Mouse (Mus musculus): ENCODE measurements around the gene Hirip3.

DNA sequence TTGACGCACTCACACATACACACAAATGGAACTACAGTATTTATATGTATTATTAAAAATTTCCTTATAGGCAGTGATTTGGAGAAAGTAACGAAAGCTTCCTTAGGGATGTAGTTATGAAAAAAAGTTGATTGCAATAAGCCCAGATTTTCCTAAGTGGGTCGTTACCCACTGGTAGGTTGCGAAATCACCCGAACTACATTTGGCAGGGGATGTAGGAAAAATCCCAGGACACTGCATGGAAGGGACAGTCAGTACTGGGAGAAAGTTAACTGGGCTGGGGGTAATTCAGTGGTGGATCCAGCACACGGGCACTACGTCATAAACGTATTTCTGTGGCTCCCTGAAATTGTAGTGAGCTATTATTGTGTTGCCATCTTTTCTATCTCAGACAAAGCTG is 45.3 kb upstream of the Hirip3 start:
- no peak for TF ChIP-seq POLR2A (IDR thresholded peaks at IDR 0.05; ENCODE audit: borderline replicate concordance, insufficient read depth, low read length)
- TF ChIP-seq CTCF (IDR thresholded peaks at IDR 0.05; ENCODE audit: borderline replicate concordance, insufficient read depth, low read depth, low read length): no peak

Data from cerebellum, adult 2 months (tissue).